Mouse (Mus musculus) heart, postnatal 25 days (tissue): ENCODE measurements around the gene Fubp1. TPM values are rescaled to one million over a fixed set of nuclear protein-coding genes. Genes with fewer than 3 reads are reported as not detected.

Experiments used
- DNase-seq: peaks from one replicate; pipeline ENCODE4 v3.0.0; 2022; ENCODE audit warnings: low spot score
- intact Hi-C: fragments of 180-260 bp; cut with DNase I; formaldehyde crosslinking; loops from one replicate; pipeline ENCODE4 v1.15.1; 2025
- total RNA-seq, 2 experiments: library from RNA; stranded (reverse); gene quantifications; 2 replicates each; pipeline ENCODE4 v1.2.3; 2021

Fubp1 gene
- total RNA-seq, 2 experiments from 2014 or later: 54.6 to 58.4 TPM

GRCm38 (mm10) chr3:152265351-152266035 lies 55.3 kb downstream of the Fubp1 start:
- intact Hi-C loops: loop anchor here (2.0 to 10.0 kb wide), 2 partner anchors 39 to 489 kb away; no protein-coding TSS in a partner anchor

GRCm38 (mm10) chr3:152266036-152266421 lies 55.8 kb downstream of the Fubp1 start, which contains the start of gene Nexn:
TSS of gene Nexn (minus strand) at chr3:152266350.
- intact Hi-C loops: loop anchor here (10.0 kb wide), 1 partner anchor 489 kb away; no protein-coding TSS in a partner anchor
- no peak for DNase-seq

More at GRCm38 (mm10) chr3:152265351-152266035, 55.3 kb downstream of the Fubp1 start:
- DNase-seq: peak; percentile 75

- intact Hi-C loops: loop anchor here (10.0 kb wide), 1 partner anchor 487 kb away; no protein-coding TSS in a partner anchor
- no peak for DNase-seq
Measured at GRCm38 (mm10) chr3:152268099-152268498, 57.9 kb downstream of the Fubp1 start.

- no peak for DNase-seq
- intact Hi-C loops: no loop called here
Measured at GRCm38 (mm10) chr3:152271071-152271710, 61.0 kb downstream of the Fubp1 start.

- DNase-seq: no peak
- intact Hi-C loops: no loop called here
Measured at GRCm38 (mm10) chr3:152271876-152272275, 61.7 kb downstream of the Fubp1 start.

- no peak for DNase-seq
Measured at GRCm38 (mm10) chr3:152272974-152273685, 62.9 kb downstream of the Fubp1 start.

GRCm38 (mm10) chr3:152275008-152275407 lies 64.8 kb downstream of the Fubp1 start:
- no peak for DNase-seq
- intact Hi-C loops: no loop called here

More at GRCm38 (mm10) chr3:152272974-152273685, 62.9 kb downstream of the Fubp1 start:
- intact Hi-C loops: no loop called here

GRCm38 (mm10) chr3:152276935-152277334 lies 66.7 kb downstream of the Fubp1 start:
- intact Hi-C loops: no loop called here

GRCm38 (mm10) chr3:152277912-152278311 lies 67.7 kb downstream of the Fubp1 start:
- intact Hi-C loops: no loop called here
- no peak for DNase-seq

More at GRCm38 (mm10) chr3:152276935-152277334, 66.7 kb downstream of the Fubp1 start:
- no peak for DNase-seq

- DNase-seq: no peak
- intact Hi-C loops: no loop called here
Measured at GRCm38 (mm10) chr3:152278431-152278830, 68.2 kb downstream of the Fubp1 start.

GRCm38 (mm10) chr3:152282126-152282525 lies 71.9 kb downstream of the Fubp1 start:
- intact Hi-C loops: no loop called here
- DNase-seq: no peak

GRCm38 (mm10) chr3:152284306-152284705 lies 74.1 kb downstream of the Fubp1 start:
- DNase-seq: no peak
- intact Hi-C loops: no loop called here

GRCm38 (mm10) chr3:152284759-152285158 lies 74.5 kb downstream of the Fubp1 start:
- DNase-seq: no peak
- intact Hi-C loops: no loop called here

Other genes with a start within 250 kb of the Fubp1 start
- 1 to 10 TPM; 3.6 to 4.0 TPM for gene Gipc2, start 44.2 kb upstream of the Fubp1 start, total RNA-seq
- gene Dnajb4, start 120 bp upstream of the Fubp1 start, total RNA-seq: 100 to 1,000 TPM in 1 of 2 experiments, 10 to 100 TPM in 1; 87.8 to 113 TPM
- 100 to 1,000 TPM; 324 to 334 TPM for gene Nexn, start 55.9 kb downstream of the Fubp1 start, total RNA-seq
- gene Miga1, start 130.0 kb downstream of the Fubp1 start, total RNA-seq: 10 to 100 TPM in 1 of 2 experiments, 1 to 10 TPM in 1; 9.6 to 10.3 TPM
- 10 to 100 TPM; 22.3 to 25.2 TPM for gene Usp33, start 136.1 kb downstream of the Fubp1 start, total RNA-seq
- gene Zzz3, start 185.1 kb downstream of the Fubp1 start, total RNA-seq: 10 to 100 TPM; 22.8 to 23.5 TPM